Mouse (Mus musculus): ENCODE data around the gene Dis3l2.

DNA sequence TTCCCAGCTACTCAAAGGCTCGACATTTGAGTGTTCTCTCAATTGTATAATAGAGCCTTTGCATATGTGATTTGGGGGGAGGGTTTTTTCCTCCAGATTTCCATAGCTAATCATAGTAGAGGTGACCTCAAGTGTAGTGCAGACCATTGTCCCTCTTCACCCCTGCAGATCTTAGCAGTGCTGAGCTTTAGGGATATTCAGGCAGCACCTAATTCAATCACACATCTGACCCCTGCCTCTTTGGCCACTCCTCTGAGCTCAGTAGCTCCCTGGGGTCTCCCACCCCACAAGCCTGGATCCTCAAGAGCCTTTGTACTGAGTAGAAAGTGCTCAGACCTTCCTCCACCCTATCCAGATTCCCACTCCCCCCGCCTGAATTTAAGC lies 299.6 kb downstream of the Dis3l2 start:
- no peak for TF ChIP-seq GATA1 (IDR thresholded peaks at IDR 0.05; ENCODE audit: low read length)
- TF ChIP-seq TAL1 (IDR thresholded peaks at IDR 0.05; ENCODE audit: low read length) = no peak
